Mouse (Mus musculus) lung, adult 2 months (tissue): ENCODE results near the gene Camta1.
A peak's percentile ranks its signal among the peaks of the same experiment; 100 is the strongest.

ENCODE experiments used
- CTCF ChIP-seq: fragments of 200-500 bp; IDR thresholded peaks from 2 replicates; pipeline ENCODE4 v1.5.1; 2011; ENCODE audit warnings: mild to moderate bottlenecking, low read length, control low read depth; ENCODE audit not compliant: insufficient read depth
- POLR2A ChIP-seq: fragments of 200-500 bp; IDR thresholded peaks from 2 replicates; pipeline ENCODE4 v1.6.1; 2011; ENCODE audit warnings: low read depth, mild to moderate bottlenecking, control low read depth, low read length, borderline replicate concordance; ENCODE audit errors: extremely low read depth

- TF ChIP-seq CTCF (no peak), POLR2A (peak; percentile 36; the same call in 1 of the 2 replicates)
These were observed 40.5 kb upstream of the Camta1 start for GRCm38 (mm10) chr4:151902046-151902688.
